Mouse (Mus musculus) megakaryocyte, embryonic 14.5 days (primary cell): Measurements from ENCODE around the gene Pkn3. TPM values are rescaled to one million over a fixed set of nuclear protein-coding genes. Genes with fewer than 3 reads are reported as not detected.
"Not testable (repeated sequence)": the region's sequence is repeated elsewhere in the genome, so short reads cannot be mapped to it uniquely, and the experiment has no call there.

Experiments
- H3K27me3 ChIP-seq: replicated peaks from 2 replicates; pipeline ENCODE3; 2012; ENCODE audit warnings: inconsistent platforms
- H3K36me3 ChIP-seq: replicated peaks from 2 replicates; pipeline ENCODE3; 2012; ENCODE audit warnings: low read length, inconsistent platforms, mixed read lengths
- H3K4me1 ChIP-seq: 2 replicates; pipeline ENCODE4 v1.6.1; 2012; ENCODE audit warnings: inconsistent platforms
- H3K4me3 ChIP-seq: replicated peaks from 2 replicates; pipeline ENCODE3; 2012; ENCODE audit warnings: moderate library complexity, mild to moderate bottlenecking, inconsistent platforms
- H3K9me3 ChIP-seq: 2 replicates; pipeline ENCODE4 v1.6.1; 2012; ENCODE audit warnings: inconsistent platforms
- FLI1 ChIP-seq: IDR thresholded peaks from 2 replicates; pipeline ENCODE4 v1.6.1; 2012; ENCODE audit warnings: low read length, inconsistent platforms, mixed read lengths
- GATA1 ChIP-seq: IDR thresholded peaks from 3 replicates; pipeline ENCODE4 v1.6.1; 2012; ENCODE audit warnings: mixed read lengths, low read length, inconsistent platforms, borderline replicate concordance
- polyA plus RNA-seq: library from polyadenylated mRNA; stranded (reverse); fragments of >175 nt; gene quantifications from 2 replicates; pipeline ENCODE4 v1.2.3, GENCODE M21; 2012; ENCODE audit warnings: low replicate concordance; ENCODE audit not compliant: insufficient read depth

The Pkn3 gene
- polyA plus RNA-seq, 1 experiment = 19.4 TPM

DNA sequence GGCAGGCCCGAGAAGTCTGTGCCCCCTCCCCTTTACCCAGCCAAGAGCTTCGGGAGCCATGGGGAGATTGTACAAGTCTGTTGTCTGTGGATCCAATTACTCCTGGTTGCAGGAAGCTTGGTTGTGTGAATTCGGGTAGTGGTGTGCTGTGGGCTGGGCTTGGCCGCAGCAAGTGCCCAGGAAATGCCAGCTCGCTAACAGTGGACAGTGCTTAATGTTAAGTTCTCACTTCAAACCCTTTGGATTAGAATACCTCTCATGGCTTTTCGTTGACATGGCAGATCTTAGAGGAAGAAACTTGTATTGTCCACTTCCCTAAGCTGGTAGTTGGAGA is 56.9 kb downstream of the Pkn3 start:
- Histone ChIP-seq H3K4me1 (peaks cover 49% of the 10 kb centered on the region), H3K36me3 (peaks cover 44% of the 10 kb centered on the region), H3K4me3 (peak overlapping the region; percentile 92), H3K9me3 (no peaks in the 10 kb centered on the region), H3K27me3 (no peaks in the 10 kb centered on the region)
- TF ChIP-seq GATA1 (no peak), FLI1 (no peak)

DNA sequence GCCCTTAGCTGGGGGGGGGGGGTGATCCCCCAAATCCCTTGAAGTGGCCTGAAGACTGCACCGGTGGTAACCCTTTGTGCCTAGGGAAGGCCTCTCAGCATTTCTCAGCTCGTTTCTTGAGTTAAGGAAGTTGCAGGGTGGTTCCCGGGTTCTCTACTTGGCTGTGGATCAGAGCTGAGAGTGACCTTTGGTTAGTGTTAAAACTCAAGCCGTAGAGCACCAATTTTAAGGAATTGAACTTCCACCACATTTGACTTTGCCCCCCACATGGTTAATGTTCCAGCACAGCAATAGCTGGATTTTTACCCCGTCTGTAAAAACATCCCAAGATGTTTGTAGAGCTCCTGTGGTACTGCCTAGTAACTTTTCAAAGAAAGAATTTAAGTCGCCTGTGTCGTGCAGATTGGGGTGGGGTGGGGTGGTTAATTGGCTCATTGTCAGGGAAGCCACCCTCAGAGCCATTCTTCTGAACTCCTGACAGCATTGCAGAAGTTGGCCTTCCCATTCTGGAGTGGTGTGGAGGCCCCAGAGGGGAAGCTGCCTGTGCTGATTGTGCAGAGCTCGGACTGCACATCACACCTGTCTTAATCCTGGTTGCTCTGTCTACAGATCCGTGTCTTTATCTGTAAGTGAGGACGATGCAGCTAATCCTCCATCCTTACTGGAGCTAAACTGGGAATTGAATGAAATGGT is 57.6 kb downstream of the Pkn3 start:
- Histone ChIP-seq H3K9me3 (no peaks in the 10 kb centered on the region), H3K4me3 (peak overlapping the region; percentile 92)
- TF ChIP-seq GATA1 (no peak), FLI1 (no peak)

DNA sequence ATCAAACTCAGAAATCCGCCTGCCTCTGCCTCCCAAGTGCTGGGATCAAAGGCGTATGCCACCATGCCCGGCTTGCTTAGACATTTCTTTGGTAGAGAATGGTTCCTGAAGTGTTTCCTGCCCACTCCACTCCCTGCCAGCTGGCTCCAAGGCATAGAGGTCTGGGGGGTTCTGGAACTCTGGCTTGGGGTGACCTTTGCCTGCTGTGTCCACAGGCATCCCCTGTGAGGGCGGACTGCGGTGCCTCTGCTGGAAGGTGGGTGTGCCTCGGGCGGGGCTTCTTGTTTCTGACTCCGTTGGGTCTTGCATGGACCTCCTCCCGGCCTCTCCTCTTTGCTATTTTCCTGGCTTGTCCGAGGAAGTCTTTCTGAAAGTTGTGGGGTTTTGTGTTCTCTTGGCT is 59.0 kb downstream of the Pkn3 start:
- H3K36me3 ChIP-seq = peaks cover 62% of the 10 kb centered on the region
- H3K4me3 ChIP-seq = no peak overlapping the region
- peaks cover 41% of the 10 kb centered on the region for H3K4me1 ChIP-seq
- TF ChIP-seq GATA1 (no peak), FLI1 (no peak)
- H3K9me3 ChIP-seq = no peaks in the 10 kb centered on the region
- no peaks in the 10 kb centered on the region for H3K27me3 ChIP-seq

More for the DNA sequence above, 57.6 kb downstream of the Pkn3 start:
- peaks cover 42% of the 10 kb centered on the region for H3K4me1 ChIP-seq
- H3K36me3 ChIP-seq = peaks cover 48% of the 10 kb centered on the region
- no peaks in the 10 kb centered on the region for H3K27me3 ChIP-seq

DNA sequence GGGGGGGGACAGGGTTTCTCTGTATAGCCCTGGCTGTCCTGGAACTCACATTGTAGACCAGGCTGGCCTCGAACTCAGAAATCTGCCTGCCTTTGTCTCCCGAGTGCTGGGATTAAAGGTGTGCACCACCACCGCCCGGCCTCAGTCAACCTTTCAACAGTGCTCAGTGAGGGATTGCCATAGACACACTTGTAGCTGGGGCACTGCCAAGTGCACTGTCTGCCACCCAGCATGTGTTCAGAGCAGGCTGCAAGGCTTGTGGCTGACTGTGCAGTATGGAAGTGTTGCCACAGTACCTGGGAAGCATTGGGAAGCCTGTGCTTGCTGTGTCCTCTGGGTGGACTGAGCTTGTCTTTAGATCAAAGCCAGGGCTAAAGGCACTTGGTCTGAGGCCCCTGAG is 62.5 kb downstream of the Pkn3 start:
- H3K9me3 ChIP-seq, H3K4me3 ChIP-seq, H3K27me3 ChIP-seq: not testable (repeated sequence)
- H3K36me3 ChIP-seq = peaks cover 96% of the 10 kb centered on the region
- peaks cover 38% of the 10 kb centered on the region for H3K4me1 ChIP-seq

Other genes with a start within 250 kb of the Pkn3 start
- 68.0 and 210 TPM in 2 replicates for gene Cercam, start 208.5 kb upstream of the Pkn3 start, polyA plus RNA-seq
- gene Odf2, start 188.5 kb upstream of the Pkn3 start, polyA plus RNA-seq = 2.2 and 19.1 TPM in 2 replicates
- 8.3 and 30.4 TPM in 2 replicates for gene Gle1, start 142.3 kb upstream of the Pkn3 start, polyA plus RNA-seq
- 4.4 and 63.0 TPM in 2 replicates for gene Sptan1, start 112.1 kb upstream of the Pkn3 start, polyA plus RNA-seq
- gene Wdr34, start 28.8 kb upstream of the Pkn3 start, polyA plus RNA-seq = 11.7 and 12.4 TPM in 2 replicates
- 207 and 239 TPM in 2 replicates for gene Set, start 20.3 kb upstream of the Pkn3 start, polyA plus RNA-seq
- gene Zdhhc12, start 16.0 kb downstream of the Pkn3 start, polyA plus RNA-seq = 58.2 and 66.6 TPM in 2 replicates
- gene Zer1, start 46.9 kb downstream of the Pkn3 start, polyA plus RNA-seq = 12.2 and 20.0 TPM in 2 replicates
- gene Tbc1d13, start 56.1 kb downstream of the Pkn3 start, polyA plus RNA-seq = 18.0 and 28.7 TPM in 2 replicates
- 16.4 and 28.0 TPM in 2 replicates for gene Endog, start 93.8 kb downstream of the Pkn3 start, polyA plus RNA-seq
- gene Spout1, start 100.8 kb downstream of the Pkn3 start, polyA plus RNA-seq = 19.0 and 20.8 TPM in 2 replicates
- 7.7 TPM in 1 of 2 replicates, not detected in the other for gene Kyat1, start 128.2 kb downstream of the Pkn3 start, polyA plus RNA-seq
- gene Lrrc8a, start 160.0 kb downstream of the Pkn3 start, polyA plus RNA-seq = 2.7 and 5.1 TPM in 2 replicates
- 3.3 and 6.4 TPM in 2 replicates for gene Gm28035, start 162.9 kb downstream of the Pkn3 start, polyA plus RNA-seq
- gene Phyhd1, start 188.5 kb downstream of the Pkn3 start, polyA plus RNA-seq = 6.7 and 11.3 TPM in 2 replicates
- not detected in 2 replicates for gene Gm28038, start 203.4 kb downstream of the Pkn3 start, polyA plus RNA-seq
- 1.9 and 7.1 TPM in 2 replicates for gene Dolk, start 208.7 kb downstream of the Pkn3 start, polyA plus RNA-seq
- 72.2 and 120 TPM in 2 replicates for gene Nup188, start 208.7 kb downstream of the Pkn3 start, polyA plus RNA-seq